Mouse (Mus musculus): Measurements from ENCODE around the gene Ppih. TPM values are rescaled to one million over a fixed set of nuclear protein-coding genes. Genes with fewer than 3 reads are reported as not detected.

The Ppih gene
- polyA plus RNA-seq (2017; shearing (Covaris generic)), result 10 to 100 TPM; 40.2 to 56.6 TPM

GRCm38 (mm10) chr4:119320131-119320830 is at the start of gene Ppih:
TSS of gene Ppih (minus strand) at chr4:119320546.

GRCm38 (mm10) chr4:119294415-119295133 is 25.8 kb downstream of the Ppih start, which contains the start of gene Ybx1:
TSS of gene Ybx1 (minus strand) at chr4:119294604.

GRCm38 (mm10) chr4:119255351-119255750 is 65.0 kb downstream of the Ppih start, which contains the start of gene Cldn19:
TSS of gene Cldn19 (plus strand) at chr4:119255414.

Other genes starting within 250 kb of the Ppih start
- 10 to 100 TPM; 39.4 to 47.3 TPM for gene Slc2a1, start 211.8 kb downstream of the Ppih start, polyA plus RNA-seq (2017; shearing (Covaris generic))
- gene Zfp691, start 146.4 kb downstream of the Ppih start, polyA plus RNA-seq (2017; shearing (Covaris generic)), result 1 to 10 TPM; 1.4 to 2.5 TPM
- gene Ermap, start 130.5 kb downstream of the Ppih start, polyA plus RNA-seq (2017; shearing (Covaris generic)), result 1 to 10 TPM; 1.2 to 2.0 TPM
- 10 to 100 TPM; 79.0 to 93.5 TPM for gene Svbp, start 125.2 kb downstream of the Ppih start, polyA plus RNA-seq (2017; shearing (Covaris generic))
- under 1 TPM in 1 of 2 experiments, not detected in 1; 0.32 TPM for gene Tmem269, start 102.3 kb downstream of the Ppih start, polyA plus RNA-seq (2017; shearing (Covaris generic))
- gene AU022252, start 87.8 kb downstream of the Ppih start, polyA plus RNA-seq (2017; shearing (Covaris generic)), result 10 to 100 TPM; 14.7 to 16.6 TPM
- gene P3h1, start 87.6 kb downstream of the Ppih start, polyA plus RNA-seq (2017; shearing (Covaris generic)), result 1 to 10 TPM; 1.2 to 3.0 TPM
- not detected for gene Cldn19, start 65.1 kb downstream of the Ppih start, polyA plus RNA-seq (2017; shearing (Covaris generic))
- 100 to 1,000 TPM; 448 to 464 TPM for gene Ybx1, start 25.9 kb downstream of the Ppih start, polyA plus RNA-seq (2017; shearing (Covaris generic))
- gene Ccdc30, start 95.0 kb upstream of the Ppih start, polyA plus RNA-seq (2017; shearing (Covaris generic)), result 10 to 100 TPM in 1 of 2 experiments, 1 to 10 TPM in 1; 4.9 to 10.8 TPM
- 10 to 100 TPM; 61.9 to 64.7 TPM for gene Ppcs, start 101.9 kb upstream of the Ppih start, polyA plus RNA-seq (2017; shearing (Covaris generic))
- under 1 TPM in 1 of 2 experiments, not detected in 1; 0.47 TPM for gene Zmynd12, start 102.3 kb upstream of the Ppih start, polyA plus RNA-seq (2017; shearing (Covaris generic))
- gene Rimkla, start 172.1 kb upstream of the Ppih start, polyA plus RNA-seq (2017; shearing (Covaris generic)), result 1 to 10 TPM in 1 of 2 experiments, not detected in 1; 1.6 TPM
- 10 to 100 TPM; 34.8 to 39.7 TPM for gene Foxj3, start 216.5 kb upstream of the Ppih start, polyA plus RNA-seq (2017; shearing (Covaris generic))
- gene Frg2f1, start 219.0 kb upstream of the Ppih start, polyA plus RNA-seq (2017; shearing (Covaris generic)), result 1 to 10 TPM; 2.5 to 3.4 TPM

All from activated CD4-positive, CD25-positive, alpha-beta regulatory T cell (primary cell).